Mouse (Mus musculus) hindbrain, embryonic 14.5 days (tissue): ENCODE data around the gene Utp11. TPM values are rescaled to one million over a fixed set of nuclear protein-coding genes. Genes with fewer than 3 reads are reported as not detected.

Experiments used
- ATAC-seq: fragments of 200-750 bp; cut with Nextera tagmentation; 2 replicates; pipeline ENCODE4 v1.8.0; 2017; ENCODE audit warnings: moderate number of reproducible peaks, mild to moderate bottlenecking, moderate TSS enrichment, moderate library complexity; ENCODE audit not compliant: low FRiP score
- DNase-seq: peaks from one replicate; pipeline ENCODE4 v3.0.0-alpha.2; 2015; ENCODE audit warnings: low spot score
- H3K27ac ChIP-seq: fragments of 300-500 bp; sonication (generic); 2 replicates; pipeline ENCODE4 v1.5.1; 2014; ENCODE audit warnings: mild to moderate bottlenecking, moderate library complexity
- H3K27me3 ChIP-seq: fragments of 300-500 bp; sonication (generic); 2 replicates; pipeline ENCODE4 v1.6.1; 2014; ENCODE audit warnings: mild to moderate bottlenecking, low read length, mixed read lengths; ENCODE audit not compliant: control insufficient read depth, insufficient read depth
- H3K36me3 ChIP-seq: fragments of 300-500 bp; sonication (generic); replicated peaks from 2 replicates; pipeline ENCODE4 v1.6.1; 2014; ENCODE audit not compliant: control insufficient read depth, insufficient read depth
- H3K4me1 ChIP-seq: fragments of 300-500 bp; sonication (generic); replicated peaks from 2 replicates; pipeline ENCODE4 v1.6.1; 2014; ENCODE audit warnings: antibody characterized with exemption, low read length, mixed read lengths; ENCODE audit not compliant: control insufficient read depth, insufficient read depth
- H3K4me2 ChIP-seq: fragments of 300-500 bp; sonication (generic); replicated peaks from 2 replicates; pipeline ENCODE4 v1.6.1; 2014; ENCODE audit warnings: mild to moderate bottlenecking, moderate library complexity
- H3K4me3 ChIP-seq: fragments of 300-500 bp; sonication (generic); replicated peaks from 2 replicates; pipeline ENCODE4 v1.5.1; 2014; ENCODE audit warnings: mild to moderate bottlenecking, low read length
- H3K9ac ChIP-seq: fragments of 300-500 bp; sonication (generic); 2 replicates; pipeline ENCODE4 v1.6.1; 2014
- H3K9me3 ChIP-seq: fragments of 300-500 bp; sonication (generic); 2 replicates; pipeline ENCODE4 v1.6.1; 2016; ENCODE audit warnings: low read length; ENCODE audit not compliant: control insufficient read depth
- WGBS: fragments of 180-500 bp; shearing (Covaris S2); extraction: QIAGEN DNeasy Blood & Tissue Kit; methylation state at CpG from one replicate; pipeline ENCODE4 v1.1.7; 2014; 5-methylcytosine and 5-hydroxymethylcytosine counted together
- polyA plus RNA-seq: library from polyadenylated mRNA; unstranded; fragments of >200 nt; fragmentation: Nextera tagmentation; extraction: Ambion mirVana; gene quantifications from 2 replicates; pipeline ENCODE4 v1.2.1, GENCODE M21; 2014

Gene Utp11
- polyA plus RNA-seq, 1 experiment from 2014 or later: 33.5 TPM

GRCm38 (mm10) chr4:124682270-124682669, 11.1 kb downstream of the Utp11 start:
- no peak for ATAC-seq
- WGBS: 63% methylated on average over 7 of the region's 7 CpGs
- Histone ChIP-seq H3K4me3 (no peak overlapping the region), H3K27ac (no peak overlapping the region), H3K27me3 (no peaks in the 10 kb centered on the region), H3K4me1 (no peaks in the 10 kb centered on the region), H3K4me2 (no peak overlapping the region), H3K9me3 (no peaks in the 10 kb centered on the region), H3K9ac (no peak overlapping the region), H3K36me3 (peaks cover 90% of the 10 kb centered on the region)
- no peak for DNase-seq

GRCm38 (mm10) chr4:124675958-124676357, 17.4 kb downstream of the Utp11 start:
- ATAC-seq (no peak), DNase-seq (no peak)
- no peaks in the 10 kb centered on the region for H3K9me3 ChIP-seq
- no peak overlapping the region for H3K9ac ChIP-seq
- WGBS: 84% methylated on average over 6 of the region's 6 CpGs
- no peak overlapping the region for H3K4me2 ChIP-seq
- peaks cover 34% of the 10 kb centered on the region for H3K4me1 ChIP-seq
- H3K4me3 ChIP-seq: no peak overlapping the region
- H3K36me3 ChIP-seq: peaks cover 40% of the 10 kb centered on the region
- no peaks in the 10 kb centered on the region for H3K27me3 ChIP-seq
- no peak overlapping the region for H3K27ac ChIP-seq

- 4% methylated on average over 4 of the region's 4 CpGs for WGBS
- Histone ChIP-seq H3K27ac (no peak overlapping the region), H3K27me3 (no peaks in the 10 kb centered on the region; the same call in 1 of the 2 replicates), H3K9ac (no peak overlapping the region), H3K4me1 (peaks cover 34% of the 10 kb centered on the region), H3K9me3 (no peaks in the 10 kb centered on the region), H3K36me3 (peaks cover 31% of the 10 kb centered on the region), H3K4me2 (no peak overlapping the region), H3K4me3 (no peak overlapping the region)
- ATAC-seq (no peak), DNase-seq (peak; percentile 89)
Measured at GRCm38 (mm10) chr4:124675037-124675436, 18.4 kb downstream of the Utp11 start.

- no peak overlapping the region for H3K4me2 ChIP-seq
- ATAC-seq (no peak), DNase-seq (no peak)
- H3K27ac ChIP-seq: no peak overlapping the region
- peaks cover 34% of the 10 kb centered on the region for H3K4me1 ChIP-seq
- H3K4me3 ChIP-seq: no peak overlapping the region
- 37% methylated on average over 17 of the region's 17 CpGs for WGBS
- peaks cover 25% of the 10 kb centered on the region for H3K36me3 ChIP-seq
- H3K27me3 ChIP-seq: no peaks in the 10 kb centered on the region; the same call in 1 of the 2 replicates
- H3K9ac ChIP-seq: no peak overlapping the region
- H3K9me3 ChIP-seq: no peaks in the 10 kb centered on the region
Measured at GRCm38 (mm10) chr4:124674334-124675032, 18.9 kb downstream of the Utp11 start.

GRCm38 (mm10) chr4:124672347-124673320, 20.8 kb downstream of the Utp11 start:
- Histone ChIP-seq H3K36me3 (peaks cover 8% of the 10 kb centered on the region), H3K9ac (0 out of 2 replicates have a peak overlapping the region, but pooled peaks have one; percentile 9), H3K4me2 (peak overlapping the region; percentile 42), H3K27ac (peak overlapping the region; percentile 55; the same call in 1 of the 2 replicates), H3K4me1 (peaks cover 42% of the 10 kb centered on the region), H3K9me3 (no peaks in the 10 kb centered on the region), H3K27me3 (no peaks in the 10 kb centered on the region; the same call in 1 of the 2 replicates), H3K4me3 (peak overlapping the region; percentile 5; the same call in 1 of the 2 replicates)
- ATAC-seq (peak; percentile 64), DNase-seq (peak; percentile 78)
- WGBS: 1% methylated on average over 25 of the region's 31 CpGs

- no peaks in the 10 kb centered on the region for H3K9me3 ChIP-seq
- H3K4me1 ChIP-seq: peaks cover 47% of the 10 kb centered on the region
Measured at GRCm38 (mm10) chr4:124671583-124671982, 21.8 kb downstream of the Utp11 start.

GRCm38 (mm10) chr4:124670232-124670631, 23.2 kb downstream of the Utp11 start:
- no peak for ATAC-seq
- Histone ChIP-seq H3K27me3 (peaks cover 20% of the 10 kb centered on the region; the same call in 1 of the 2 replicates), H3K4me1 (peaks cover 47% of the 10 kb centered on the region), H3K9ac (no peak overlapping the region), H3K9me3 (no peaks in the 10 kb centered on the region), H3K4me3 (no peak overlapping the region), H3K36me3 (no peaks in the 10 kb centered on the region), H3K27ac (no peak overlapping the region), H3K4me2 (no peak overlapping the region)
- WGBS: 55% methylated on average over 8 of the region's 8 CpGs
- no peak for DNase-seq

More at GRCm38 (mm10) chr4:124671583-124671982, 21.8 kb downstream of the Utp11 start:
- DNase-seq (no peak), ATAC-seq (no peak)
- Histone ChIP-seq H3K4me3 (no peak overlapping the region), H3K4me2 (no peak overlapping the region; the same call in 1 of the 2 replicates), H3K27ac (no peak overlapping the region), H3K27me3 (peaks cover 8% of the 10 kb centered on the region; the same call in 1 of the 2 replicates), H3K36me3 (0 out of 2 replicates have a peak, but pooled peaks cover 4% of the 10 kb centered on the region), H3K9ac (no peak overlapping the region)
- 35% methylated on average over 7 of the region's 7 CpGs for WGBS

GRCm38 (mm10) chr4:124668078-124668477, 25.3 kb downstream of the Utp11 start:
- Histone ChIP-seq H3K4me3 (no peak overlapping the region), H3K36me3 (no peaks in the 10 kb centered on the region), H3K4me2 (no peak overlapping the region; the same call in 1 of the 2 replicates), H3K9ac (0 out of 2 replicates have a peak overlapping the region, but pooled peaks have one; percentile 10), H3K9me3 (no peaks in the 10 kb centered on the region), H3K27me3 (peaks cover 28% of the 10 kb centered on the region; the same call in 1 of the 2 replicates), H3K4me1 (peaks cover 32% of the 10 kb centered on the region), H3K27ac (no peak overlapping the region)
- ATAC-seq: peak; percentile 28; the same call in 1 of the 2 replicates
- DNase-seq: no peak
- WGBS: 2% methylated on average over 8 of the region's 8 CpGs
